Mouse (Mus musculus) adrenal gland, adult 18-20 months (tissue): Measurements from ENCODE around the gene Cst11. TPM values are rescaled to one million over a fixed set of nuclear protein-coding genes. Genes with fewer than 3 reads are reported as not detected.

Experiments used
- total RNA-seq, 2 experiments: library from RNA; stranded (reverse); gene quantifications; 1 replicate in 1 of 2; 2 replicates in 1 of 2; pipeline ENCODE4 v1.2.3; 2021

Gene Cst11
- total RNA-seq, 2 experiments from 2014 or later = not detected

Other genes with a start within 250 kb of the Cst11 start
- gene Nxt1, start 98.9 kb downstream of the Cst11 start, total RNA-seq = 10 to 100 TPM; 17.9 TPM
- gene Gzf1, start 90.5 kb downstream of the Cst11 start, total RNA-seq = 10 to 100 TPM; 29.7 to 30.4 TPM
- gene Napb, start 39.0 kb downstream of the Cst11 start, total RNA-seq = 1 to 10 TPM; 5.6 to 6.0 TPM
- under 1 TPM in 1 of 2 experiments, not detected in 1; 0.50 TPM for gene Cstl1, start 21.1 kb downstream of the Cst11 start, total RNA-seq
- gene 8030411F24Rik, start 10.5 kb upstream of the Cst11 start, total RNA-seq = not detected
- gene Cst12, start 17.9 kb upstream of the Cst11 start, total RNA-seq = not detected
- gene Cst8, start 27.3 kb upstream of the Cst11 start, total RNA-seq = 10 to 100 TPM in 1 of 2 experiments, 1 to 10 TPM in 1; 1.6 to 84.7 TPM
- not detected for gene Cst13, start 48.6 kb upstream of the Cst11 start, total RNA-seq
- gene Cst9, start 63.6 kb upstream of the Cst11 start, total RNA-seq = not detected
- 1 to 10 TPM in 1 of 2 experiments, under 1 TPM in 1; 0.76 to 1.8 TPM for gene 9230104L09Rik, start 93.5 kb upstream of the Cst11 start, total RNA-seq
- gene Cst3, start 104.2 kb upstream of the Cst11 start, total RNA-seq = 100 to 1,000 TPM; 915 to 993 TPM
- gene Gm1330, start 231.8 kb upstream of the Cst11 start, total RNA-seq = not detected
- not detected for gene Gm10750, start 245.7 kb upstream of the Cst11 start, total RNA-seq